Mouse (Mus musculus) naive thymus-derived CD4-positive, alpha-beta T cell, adult 2 months (primary cell): ENCODE measurements around the gene Ninl.
A peak's percentile ranks its signal among the peaks of the same experiment; 100 is the strongest.
"Not testable (repeated sequence)": the region's sequence is repeated elsewhere in the genome, so short reads cannot be mapped to it uniquely, and the experiment has no call there.

Experiments used
- DNase-seq: peaks from one replicate; pipeline ENCODE4 v3.0.0-alpha.2; 2011; ENCODE audit warnings: low read depth

Ninl gene

GRCm38 (mm10) chr2:150948786-150949185, 90.4 kb downstream of the Ninl start:
- DNase-seq = no peak

- DNase-seq = not testable (repeated sequence)
These were observed 91.1 kb downstream of the Ninl start for GRCm38 (mm10) chr2:150947880-150948611.

- DNase-seq = not testable (repeated sequence)
These were observed 91.8 kb downstream of the Ninl start for GRCm38 (mm10) chr2:150947341-150947740.

GRCm38 (mm10) chr2:150944017-150944416, 95.2 kb downstream of the Ninl start:
- no peak for DNase-seq

- no peak for DNase-seq
These were observed 104.5 kb downstream of the Ninl start for GRCm38 (mm10) chr2:150934659-150935058.

- DNase-seq = no peak
These were observed 105.7 kb downstream of the Ninl start for GRCm38 (mm10) chr2:150933482-150933881.

GRCm38 (mm10) chr2:150930806-150931205, 108.4 kb downstream of the Ninl start:
- DNase-seq = no peak

- DNase-seq = no peak
These were observed 110.0 kb downstream of the Ninl start for GRCm38 (mm10) chr2:150929156-150929555.

- no peak for DNase-seq
These were observed 112.0 kb downstream of the Ninl start for GRCm38 (mm10) chr2:150927038-150927720.

GRCm38 (mm10) chr2:150923505-150923904, 115.7 kb downstream of the Ninl start:
- no peak for DNase-seq

GRCm38 (mm10) chr2:150923026-150923425, 116.2 kb downstream of the Ninl start:
- no peak for DNase-seq

GRCm38 (mm10) chr2:150922165-150922564, 117.0 kb downstream of the Ninl start:
- DNase-seq = no peak

- no peak for DNase-seq
These were observed 117.5 kb downstream of the Ninl start for GRCm38 (mm10) chr2:150921697-150922096.

- no peak for DNase-seq
These were observed 118.6 kb downstream of the Ninl start for GRCm38 (mm10) chr2:150920543-150920942.

GRCm38 (mm10) chr2:150918720-150919119, 120.5 kb downstream of the Ninl start:
- DNase-seq = no peak

GRCm38 (mm10) chr2:150915786-150916185, 123.4 kb downstream of the Ninl start:
- no peak for DNase-seq

GRCm38 (mm10) chr2:150914781-150915515, 124.2 kb downstream of the Ninl start:
- no peak for DNase-seq

GRCm38 (mm10) chr2:150910295-150910881, 128.8 kb downstream of the Ninl start:
- no peak for DNase-seq

GRCm38 (mm10) chr2:150909429-150910039, 129.6 kb downstream of the Ninl start:
- peak; percentile 95 for DNase-seq

GRCm38 (mm10) chr2:150908881-150909280, 130.3 kb downstream of the Ninl start:
- not testable (repeated sequence) for DNase-seq

- DNase-seq = no peak
These were observed 134.2 kb downstream of the Ninl start, which contains the start of gene Gins1 for GRCm38 (mm10) chr2:150904936-150905450. TSS of gene Gins1 (plus strand) at chr2:150905400.
